Mouse (Mus musculus): ENCODE results near the gene Smyd4. TPM values are rescaled to one million over a fixed set of nuclear protein-coding genes. Genes with fewer than 3 reads are reported as not detected.
A peak's percentile ranks its signal among the peaks of the same experiment; 100 is the strongest.

The Smyd4 gene
- polyA plus RNA-seq, 1 experiment from 2014 or later: 3.1 TPM

GRCm38 (mm10) chr11:75415994-75416393 is 67.8 kb downstream of the Smyd4 start:
- 0 out of 2 replicates have a peak overlapping the region, but pooled peaks have one; percentile 4 for H3K4me2 ChIP-seq (ENCODE audit: low read depth, low read length)
- TF ChIP-seq EP300 (IDR thresholded peaks at IDR 0.05; ENCODE audit: low read depth) (no peak), CTCF (IDR thresholded peaks at IDR 0.05; ENCODE audit: low read depth) (no peak)
- no peak for DNase-seq
- H3K27me3 ChIP-seq (ENCODE audit: insufficient read depth, low read length): no peaks in the 10 kb centered on the region
- no peak overlapping the region for H3K9ac ChIP-seq (replicated peaks)
- peak overlapping the region; percentile 44 for H3K27ac ChIP-seq (ENCODE audit: low read depth)
- ATAC-seq: no peak
- peaks cover 8% of the 10 kb centered on the region; the same call in 1 of the 2 replicates for H3K36me3 ChIP-seq (replicated peaks; ENCODE audit: insufficient read depth, low read length)
- WGBS (ENCODE audit: insufficient replicate concordance): 60% methylated on average over 13 of the region's 13 CpGs
- H3K4me3 ChIP-seq (ENCODE audit: low read depth, low read length): no peak overlapping the region
- peaks cover 10% of the 10 kb centered on the region for H3K4me1 ChIP-seq (ENCODE audit: insufficient read depth)
- H3K9me3 ChIP-seq (ENCODE audit: low read length): no peaks in the 10 kb centered on the region

GRCm38 (mm10) chr11:75420037-75420436 is 71.8 kb downstream of the Smyd4 start:
- H3K9ac ChIP-seq (replicated peaks): no peak overlapping the region
- H3K4me3 ChIP-seq (ENCODE audit: low read depth, low read length): no peak overlapping the region
- H3K4me1 ChIP-seq (ENCODE audit: insufficient read depth): peaks cover 7% of the 10 kb centered on the region
- no peaks in the 10 kb centered on the region for H3K9me3 ChIP-seq (ENCODE audit: low read length)
- ATAC-seq: no peak
- H3K27ac ChIP-seq (ENCODE audit: low read depth): no peak overlapping the region
- DNase-seq: no peak
- no peaks in the 10 kb centered on the region for H3K36me3 ChIP-seq (replicated peaks; ENCODE audit: insufficient read depth, low read length)
- TF ChIP-seq CTCF (IDR thresholded peaks at IDR 0.05; ENCODE audit: low read depth) (no peak), EP300 (IDR thresholded peaks at IDR 0.05; ENCODE audit: low read depth) (no peak)
- WGBS (ENCODE audit: insufficient replicate concordance): 67% methylated on average over 7 of the region's 7 CpGs
- no peaks in the 10 kb centered on the region for H3K27me3 ChIP-seq (ENCODE audit: insufficient read depth, low read length)
- no peak overlapping the region for H3K4me2 ChIP-seq (ENCODE audit: low read depth, low read length)

- Histone ChIP-seq H3K27me3 (ENCODE audit: insufficient read depth, low read length) (no peaks in the 10 kb centered on the region), H3K9me3 (ENCODE audit: low read length) (no peaks in the 10 kb centered on the region), H3K4me3 (ENCODE audit: low read depth, low read length) (peak overlapping the region; percentile 46; the same call in 1 of the 2 replicates), H3K4me1 (ENCODE audit: insufficient read depth) (no peaks in the 10 kb centered on the region; the same call in 1 of the 2 replicates), H3K4me2 (ENCODE audit: low read depth, low read length) (peak overlapping the region; percentile 57), H3K9ac (replicated peaks) (0 out of 2 replicates have a peak overlapping the region, but pooled peaks have one; percentile 64), H3K36me3 (replicated peaks; ENCODE audit: insufficient read depth, low read length) (no peaks in the 10 kb centered on the region), H3K27ac (ENCODE audit: low read depth) (peak overlapping the region; percentile 84)
- ATAC-seq: peak; percentile 70
- 48% methylated on average over 5 of the region's 5 CpGs for whole genome bisulfite sequencing (ENCODE audit: insufficient replicate concordance)
- no peak for DNase-seq
- TF ChIP-seq EP300 (IDR thresholded peaks at IDR 0.05; ENCODE audit: low read depth): no peak
- no peak for TF ChIP-seq CTCF (IDR thresholded peaks at IDR 0.05; ENCODE audit: low read depth)
Measured at GRCm38 (mm10) chr11:75420810-75421374, 72.7 kb downstream of the Smyd4 start.

- no peak for TF ChIP-seq CTCF (IDR thresholded peaks at IDR 0.05; ENCODE audit: low read depth)
- DNase-seq: no peak
- H3K4me3 ChIP-seq (ENCODE audit: low read depth, low read length): peak overlapping the region; percentile 46
- no peaks in the 10 kb centered on the region for H3K36me3 ChIP-seq (replicated peaks; ENCODE audit: insufficient read depth, low read length)
- H3K9ac ChIP-seq (replicated peaks): peak overlapping the region; percentile 64
- peak overlapping the region; percentile 84 for H3K27ac ChIP-seq (ENCODE audit: low read depth)
- no peaks in the 10 kb centered on the region; the same call in 1 of the 2 replicates for H3K4me1 ChIP-seq (ENCODE audit: insufficient read depth)
- 45% methylated on average over 6 of the region's 6 CpGs for WGBS (ENCODE audit: insufficient replicate concordance)
- peak; percentile 48 for ATAC-seq
- no peaks in the 10 kb centered on the region for H3K9me3 ChIP-seq (ENCODE audit: low read length)
- peak overlapping the region; percentile 57 for H3K4me2 ChIP-seq (ENCODE audit: low read depth, low read length)
- H3K27me3 ChIP-seq (ENCODE audit: insufficient read depth, low read length): no peaks in the 10 kb centered on the region
Measured at GRCm38 (mm10) chr11:75421375-75422012, 73.3 kb downstream of the Smyd4 start.

GRCm38 (mm10) chr11:75422013-75422792 is 74.0 kb downstream of the Smyd4 start, which contains the start of gene Serpinf1:
Gene Serpinf1 (minus strand): TSS chr11:75422701.
- WGBS (ENCODE audit: insufficient replicate concordance): 35% methylated on average over 10 of the region's 10 CpGs
- H3K27me3 ChIP-seq (ENCODE audit: insufficient read depth, low read length): no peaks in the 10 kb centered on the region
- H3K4me1 ChIP-seq (ENCODE audit: insufficient read depth): no peaks in the 10 kb centered on the region; the same call in 1 of the 2 replicates
- peak within 1 kb of the TSS; percentile 57 for H3K4me2 ChIP-seq (ENCODE audit: low read depth, low read length)
- H3K36me3 ChIP-seq (replicated peaks; ENCODE audit: insufficient read depth, low read length): no peaks in the 10 kb centered on the region
- no peak for DNase-seq
- peak within 1 kb of the TSS; percentile 46 for H3K4me3 ChIP-seq (ENCODE audit: low read depth, low read length)
- ATAC-seq: peak; percentile 41
- TF ChIP-seq EP300 (IDR thresholded peaks at IDR 0.05; ENCODE audit: low read depth) (no peak), CTCF (IDR thresholded peaks at IDR 0.05; ENCODE audit: low read depth) (no peak)
- no peaks in the 10 kb centered on the region for H3K9me3 ChIP-seq (ENCODE audit: low read length)
- peak within 1 kb of the TSS; percentile 84 for H3K27ac ChIP-seq (ENCODE audit: low read depth)
- peak within 1 kb of the TSS; percentile 64 for H3K9ac ChIP-seq (replicated peaks)

GRCm38 (mm10) chr11:75423091-75423490 is 74.9 kb downstream of the Smyd4 start:
- Histone ChIP-seq H3K27me3 (ENCODE audit: insufficient read depth, low read length) (no peaks in the 10 kb centered on the region), H3K4me3 (ENCODE audit: low read depth, low read length) (no peak overlapping the region), H3K4me2 (ENCODE audit: low read depth, low read length) (0 out of 2 replicates have a peak overlapping the region, but pooled peaks have one; percentile 26), H3K4me1 (ENCODE audit: insufficient read depth) (no peaks in the 10 kb centered on the region; the same call in 1 of the 2 replicates), H3K27ac (ENCODE audit: low read depth) (peak overlapping the region; percentile 84), H3K9me3 (ENCODE audit: low read length) (no peaks in the 10 kb centered on the region), H3K36me3 (replicated peaks; ENCODE audit: insufficient read depth, low read length) (no peaks in the 10 kb centered on the region), H3K9ac (replicated peaks) (no peak overlapping the region)
- no peak for TF ChIP-seq EP300 (IDR thresholded peaks at IDR 0.05; ENCODE audit: low read depth)
- no peak for TF ChIP-seq CTCF (IDR thresholded peaks at IDR 0.05; ENCODE audit: low read depth)
- ATAC-seq (no peak), DNase-seq (no peak)
- 65% methylated on average over 3 of the region's 3 CpGs for WGBS (ENCODE audit: insufficient replicate concordance)
